Mouse (Mus musculus): ENCODE results near the gene Prm1.
"Not testable (repeated sequence)": the region's sequence is repeated elsewhere in the genome, so short reads cannot be mapped to it uniquely, and the experiment has no call there.

Gene Prm1

DNA sequence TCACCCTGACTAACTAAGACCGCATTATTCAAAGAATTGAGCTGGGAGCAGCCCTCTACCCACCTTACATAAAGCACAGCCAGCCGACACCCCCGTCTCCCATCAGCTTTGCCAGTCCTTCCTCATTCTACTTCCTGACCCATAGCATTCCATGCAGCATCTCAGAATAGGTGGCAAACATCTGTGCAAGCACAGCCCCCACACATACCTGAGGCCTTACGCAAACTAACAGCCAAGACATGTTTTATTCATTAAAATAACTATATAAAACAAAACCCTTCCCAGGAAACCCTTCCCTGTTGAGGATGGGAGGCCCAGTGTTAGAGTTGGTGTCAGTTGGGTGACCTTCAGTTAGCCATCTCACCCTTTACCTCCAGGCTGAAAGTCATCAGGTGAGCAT lies 20.2 kb upstream of the Prm1 start:
- in situ Hi-C loops (cut with MboI, MseI): no loop called here

DNA sequence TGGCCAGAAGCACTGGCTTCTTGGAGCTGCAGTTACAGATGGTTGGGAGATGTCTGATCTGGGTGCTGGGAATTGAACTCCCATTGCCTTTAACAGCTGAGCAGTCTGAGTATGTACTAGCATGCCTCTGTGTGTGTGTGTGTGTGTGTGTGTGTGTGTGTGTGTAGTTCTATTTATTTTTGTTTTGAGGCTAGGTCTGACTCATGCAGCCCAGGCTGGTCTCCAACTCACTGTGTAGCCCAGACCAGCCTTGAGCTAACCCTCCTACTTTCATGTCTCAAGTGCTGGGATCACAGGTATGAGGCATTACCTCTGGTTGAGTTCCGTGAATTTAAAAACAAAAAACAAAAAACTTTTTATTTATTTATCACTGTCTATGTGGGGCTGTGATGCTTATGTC lies 18.9 kb upstream of the Prm1 start:
- in situ Hi-C loops (cut with MboI, MseI): no loop called here

DNA sequence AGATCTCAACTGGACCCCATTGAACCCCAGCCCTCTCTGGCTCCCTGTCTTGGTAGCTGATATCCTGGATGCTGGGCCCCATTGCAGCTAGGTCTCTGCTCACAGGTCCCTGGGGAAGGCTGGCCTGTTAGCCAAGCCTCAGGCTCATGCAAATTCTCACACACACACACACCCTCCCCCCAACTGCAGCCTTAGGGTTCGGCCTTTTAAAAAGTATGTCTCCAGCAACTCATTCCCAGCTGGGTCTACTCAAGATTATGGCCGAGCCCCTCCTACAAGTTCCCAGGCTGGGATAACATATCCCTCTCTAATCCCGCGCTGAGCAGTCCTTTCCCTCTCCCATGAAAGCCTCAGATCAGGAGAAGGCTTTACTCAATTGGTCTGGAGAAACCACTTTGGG lies 15.7 kb upstream of the Prm1 start:
- in situ Hi-C loops (cut with MboI, MseI): no loop called here

DNA sequence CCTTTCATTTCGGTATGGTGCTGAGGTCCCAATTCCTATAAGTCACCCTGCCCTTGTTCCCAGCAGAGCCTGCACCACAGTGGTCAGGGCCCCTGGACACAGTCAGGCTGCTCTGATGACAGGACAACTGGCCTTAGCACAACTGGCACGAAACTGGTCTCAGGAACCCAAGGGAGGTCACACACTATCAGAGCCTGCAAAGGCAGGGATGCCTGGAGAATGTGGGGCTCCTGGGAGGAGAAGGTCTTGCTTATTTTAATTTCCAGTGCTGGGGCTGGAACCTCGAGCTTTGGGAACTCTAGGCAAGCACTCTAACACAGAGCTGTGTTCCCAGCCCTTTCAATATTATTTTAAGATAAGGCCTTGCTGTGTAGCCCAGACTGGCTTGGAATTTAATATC lies 14.3 kb upstream of the Prm1 start:
- in situ Hi-C loops (cut with MboI, MseI): no loop called here

DNA sequence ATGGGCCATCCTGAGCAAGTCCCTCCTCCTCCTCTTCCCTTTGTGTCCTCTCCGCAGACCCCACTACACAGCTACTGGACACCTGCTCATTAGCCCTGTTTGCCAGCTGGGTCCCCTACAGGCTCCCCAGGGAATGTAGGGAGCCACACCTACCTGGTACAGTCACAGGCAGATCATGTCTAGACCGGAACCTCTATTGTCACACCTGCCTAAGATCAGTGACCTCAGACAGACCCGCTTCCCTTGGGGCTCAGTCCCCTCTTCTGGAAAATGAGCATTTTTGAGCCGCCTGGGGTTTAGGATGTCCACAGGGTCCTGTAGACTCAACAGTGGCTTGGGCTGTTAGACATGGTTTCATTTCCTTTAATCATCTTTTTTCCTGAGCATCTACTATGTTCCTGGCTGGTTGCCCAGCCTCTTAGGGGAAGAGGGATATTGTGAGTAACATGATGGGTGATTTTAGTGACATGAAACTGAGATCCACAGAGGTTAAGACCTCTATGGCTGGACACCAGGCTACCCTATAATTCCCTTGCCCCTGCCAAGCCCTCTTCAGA lies 13.0 kb upstream of the Prm1 start:
- in situ Hi-C loops (cut with MboI, MseI): no loop called here

DNA sequence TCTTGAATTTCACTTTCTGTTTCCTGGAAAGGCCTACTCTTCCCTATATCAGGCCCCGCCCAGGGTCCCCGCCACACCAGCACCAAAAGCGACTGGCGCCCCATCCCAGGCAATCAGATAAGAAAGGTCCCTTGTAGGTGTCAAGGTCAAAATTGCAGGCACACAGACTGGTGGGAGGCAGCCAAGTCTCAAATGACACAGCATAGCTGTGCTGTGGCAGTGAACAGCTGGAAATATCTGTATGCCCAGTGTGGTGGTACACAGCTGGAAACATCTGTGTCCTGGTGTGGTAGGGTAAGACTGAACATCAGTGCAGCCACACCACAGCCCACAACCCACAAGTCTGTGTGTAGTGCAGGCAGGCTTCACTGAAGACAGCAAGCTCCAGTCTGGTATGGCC lies 9.2 kb upstream of the Prm1 start:
- in situ Hi-C loops (cut with MboI, MseI): no loop called here

DNA sequence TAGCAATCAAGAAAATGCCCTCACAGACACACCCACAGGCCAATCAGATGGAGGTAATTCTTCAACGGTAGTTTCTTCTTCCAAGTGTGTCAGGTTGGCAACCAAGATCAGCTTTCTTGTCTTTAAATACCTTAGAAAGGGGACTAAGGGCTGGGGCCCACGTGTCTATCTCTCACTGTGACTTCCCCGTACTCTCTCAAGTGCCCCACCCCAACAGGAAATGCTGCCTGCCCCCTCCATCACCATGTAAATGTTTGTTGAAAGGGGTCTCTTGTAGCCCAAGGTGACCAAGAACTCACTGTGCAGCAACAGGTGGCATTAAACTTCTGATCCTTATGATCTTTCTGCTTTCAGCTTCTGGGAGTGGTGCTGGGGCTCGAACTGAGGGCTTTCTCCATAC lies 8.1 kb upstream of the Prm1 start:
- in situ Hi-C loops (cut with MboI, MseI): no loop called here

DNA sequence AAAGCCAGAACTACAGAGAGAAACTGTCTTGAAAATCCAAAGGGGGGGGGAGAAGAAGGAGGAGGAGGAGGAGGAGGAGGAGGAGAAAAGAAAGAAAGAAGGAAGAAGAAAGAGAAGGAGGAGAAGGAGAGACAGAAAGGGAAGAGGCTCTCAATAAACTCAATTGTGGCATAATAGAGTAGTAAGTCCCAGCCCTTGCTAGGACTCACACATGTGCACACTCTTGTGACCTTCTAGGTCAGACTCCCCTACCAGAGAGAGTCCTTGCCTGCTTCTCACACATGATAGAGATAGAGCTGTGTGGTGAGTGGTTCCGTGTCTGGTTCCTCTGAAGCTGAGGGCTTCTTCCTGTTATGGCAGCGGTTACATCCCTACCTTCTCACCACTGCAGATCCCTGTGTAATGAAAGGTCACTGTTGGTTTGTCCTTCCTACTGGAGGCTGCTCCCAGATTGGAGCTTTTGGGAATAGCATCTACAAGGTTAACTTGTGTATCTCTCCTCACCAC lies 7.3 kb upstream of the Prm1 start, which contains the start of gene Gm11172:
Gene Gm11172, plus strand, starts transcription at position 51 of the 507 bp plus-strand sequence.
- in situ Hi-C loops (cut with MboI, MseI): no loop called here

DNA sequence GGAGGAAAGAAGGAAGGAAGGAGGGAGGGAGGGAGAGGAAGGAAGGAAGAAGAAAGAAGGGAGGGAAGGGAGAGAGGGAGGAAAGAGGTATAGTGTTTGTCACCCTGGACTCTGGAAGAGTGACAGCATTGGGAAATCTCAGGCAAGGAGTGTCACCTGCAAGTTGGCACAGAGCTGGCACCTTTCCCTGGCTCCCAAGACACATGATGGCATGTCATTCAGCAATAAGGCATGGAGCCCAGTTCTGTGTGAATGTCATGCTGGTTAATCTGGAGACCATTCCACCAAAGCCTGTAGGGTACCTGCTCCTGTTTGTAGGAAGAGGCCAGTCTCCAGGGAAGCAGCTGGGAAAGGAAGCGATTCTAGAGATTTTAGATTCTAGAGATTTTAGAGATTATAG lies 4.7 kb upstream of the Prm1 start:
- in situ Hi-C loops (cut with MboI, MseI): no loop called here

DNA sequence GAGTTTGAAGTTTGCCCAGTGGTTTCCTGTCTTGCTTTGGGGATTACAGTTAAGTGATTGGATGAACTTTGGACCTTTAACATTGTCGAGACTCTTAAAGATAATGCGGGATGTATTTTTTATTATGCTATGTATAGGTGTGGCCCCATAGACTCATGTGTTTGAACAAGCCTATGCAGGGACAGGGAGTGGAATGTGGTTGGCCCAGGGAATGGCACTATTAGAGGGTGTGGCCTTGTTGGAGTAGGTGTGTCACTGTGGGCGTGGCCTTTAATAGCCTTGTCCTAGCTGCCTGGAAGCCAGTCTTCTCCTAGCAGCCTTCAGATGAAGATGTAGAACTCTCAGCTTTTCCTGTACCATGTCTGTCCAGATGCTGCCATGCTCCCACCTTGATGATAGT lies 3.2 kb downstream of the Prm1 start:
- in situ Hi-C loops (cut with MboI, MseI): not testable (repeated sequence)

DNA sequence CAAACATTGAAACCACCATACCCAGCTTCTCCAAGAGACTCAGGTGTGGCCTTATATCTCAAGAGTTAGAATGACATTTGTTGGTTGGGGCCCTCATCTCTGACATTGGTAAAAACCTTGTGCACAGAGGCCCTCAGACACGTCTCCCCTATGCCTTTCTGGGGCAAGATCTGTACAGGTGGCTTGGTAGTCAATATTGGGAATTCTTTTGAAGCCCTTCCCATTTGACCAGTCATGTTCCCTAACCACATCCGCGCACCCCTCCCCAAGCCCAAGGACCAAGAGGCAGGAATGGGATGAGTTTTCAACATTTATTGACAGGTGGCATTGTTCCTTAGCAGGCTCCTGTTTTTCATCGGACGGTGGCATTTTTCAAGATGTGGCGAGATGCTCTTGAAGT lies 9.6 kb downstream of the Prm1 start, which contains the start of gene Prm2:
Gene Prm2, minus strand, starts transcription at position 101 of the 400 bp plus-strand sequence.
- in situ Hi-C loops (cut with MboI, MseI): no loop called here

DNA sequence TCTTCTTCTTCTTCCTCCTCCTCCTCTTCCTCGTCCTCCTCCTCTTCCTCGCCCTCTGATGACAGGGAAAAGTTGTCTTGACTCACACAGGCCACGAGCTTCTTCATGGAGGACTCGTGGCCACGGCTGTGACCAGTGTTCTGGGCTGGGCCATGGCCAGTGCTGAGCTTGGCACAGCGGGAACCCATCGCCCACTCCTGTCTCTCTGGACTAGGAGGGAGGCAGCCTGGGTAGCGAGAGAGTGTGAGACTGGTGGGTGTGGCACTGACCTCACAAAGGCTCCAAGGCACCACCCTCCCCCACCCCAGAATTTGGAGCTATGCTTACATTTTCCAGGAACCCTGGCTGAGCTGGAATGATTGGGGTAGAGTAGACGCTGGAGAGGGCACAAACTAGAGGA lies 14.9 kb downstream of the Prm1 start, which contains the start of gene Prm3:
Gene Prm3, minus strand, starts transcription at position 213 of the 400 bp plus-strand sequence.
- in situ Hi-C loops (cut with MboI, MseI): loop anchor here (5.0 kb wide), 1 partner anchor 77 kb away; no protein-coding TSS in a partner anchor

DNA sequence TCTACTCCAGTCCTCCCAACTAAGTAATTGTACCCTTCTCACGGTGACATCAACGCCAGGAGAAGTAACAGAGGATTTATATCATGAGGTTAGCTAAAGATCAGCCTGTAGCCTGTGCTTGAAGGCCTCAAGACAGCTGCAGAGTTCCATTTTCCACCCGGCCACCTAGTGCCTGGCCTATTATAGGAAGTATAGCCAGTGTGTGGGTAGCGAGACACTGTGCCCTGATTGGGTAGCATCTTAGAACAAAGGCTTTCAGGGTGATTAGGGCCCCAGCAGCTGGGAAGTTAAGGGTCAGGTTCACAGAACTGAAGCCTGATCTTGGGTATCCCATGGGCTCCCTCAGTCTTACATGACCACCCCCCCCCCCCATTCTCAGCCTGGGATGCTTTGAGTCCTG lies 16.8 kb downstream of the Prm1 start:
- in situ Hi-C loops (cut with MboI, MseI): loop anchor here (5.0 to 10.0 kb wide), 2 partner anchors 46 to 222 kb away; partner anchors contain the start of gene Rmi2

DNA sequence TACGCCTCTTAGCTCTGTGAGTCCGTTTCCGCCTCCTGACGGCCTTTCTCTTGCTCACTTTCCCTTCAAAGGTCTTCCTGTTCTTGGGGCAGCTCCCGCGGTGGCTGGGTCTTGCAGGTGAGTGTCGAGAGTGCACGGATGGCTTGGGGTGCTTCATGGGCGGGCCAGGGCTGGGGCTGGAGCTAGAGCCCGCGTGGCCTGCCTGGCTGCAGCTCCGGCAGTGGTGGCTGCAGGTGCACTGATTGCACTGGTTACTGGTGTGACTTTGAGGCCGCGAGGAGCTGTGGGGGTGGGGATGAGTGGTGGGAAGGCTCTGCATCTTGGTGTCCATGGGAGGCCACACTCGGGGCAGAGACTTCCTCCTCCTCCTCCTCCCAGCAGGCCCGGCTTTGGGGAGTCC lies 17.4 kb downstream of the Prm1 start, which contains the start of gene Tnp2:
Gene Tnp2, minus strand, starts transcription at position 390 of the 400 bp plus-strand sequence.
- in situ Hi-C loops (cut with MboI, MseI): loop anchor here (5.0 to 10.0 kb wide), 2 partner anchors 47 to 221 kb away; partner anchors contain the start of gene Rmi2

DNA sequence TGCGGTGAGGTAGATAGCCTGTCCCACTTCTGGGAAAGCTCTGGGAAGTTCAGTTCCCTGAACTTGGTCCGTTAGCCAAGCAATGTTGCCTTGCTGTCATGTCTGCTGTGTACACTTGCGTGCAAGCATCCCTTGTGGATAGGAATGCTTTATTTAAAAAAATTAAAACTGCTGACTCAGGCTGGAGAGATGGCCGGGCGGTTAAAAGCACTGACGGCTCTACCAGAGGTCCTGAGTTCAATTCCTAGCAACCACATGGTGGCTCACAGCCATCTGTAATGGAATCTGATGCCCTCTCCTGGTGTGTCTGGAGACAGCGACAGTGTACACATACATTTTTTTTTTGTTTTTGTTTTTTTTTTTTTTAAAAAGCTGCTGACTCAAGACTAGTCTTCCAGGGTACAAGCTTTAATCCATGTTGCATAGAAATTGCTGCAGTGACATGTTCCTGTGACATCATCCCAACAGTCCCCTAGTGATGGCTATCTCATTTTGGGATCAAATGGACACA lies 18.0 kb downstream of the Prm1 start:
- in situ Hi-C loops (cut with MboI, MseI): loop anchor here (5.0 to 10.0 kb wide), 2 partner anchors 47 to 220 kb away; partner anchors contain the start of gene Rmi2

DNA sequence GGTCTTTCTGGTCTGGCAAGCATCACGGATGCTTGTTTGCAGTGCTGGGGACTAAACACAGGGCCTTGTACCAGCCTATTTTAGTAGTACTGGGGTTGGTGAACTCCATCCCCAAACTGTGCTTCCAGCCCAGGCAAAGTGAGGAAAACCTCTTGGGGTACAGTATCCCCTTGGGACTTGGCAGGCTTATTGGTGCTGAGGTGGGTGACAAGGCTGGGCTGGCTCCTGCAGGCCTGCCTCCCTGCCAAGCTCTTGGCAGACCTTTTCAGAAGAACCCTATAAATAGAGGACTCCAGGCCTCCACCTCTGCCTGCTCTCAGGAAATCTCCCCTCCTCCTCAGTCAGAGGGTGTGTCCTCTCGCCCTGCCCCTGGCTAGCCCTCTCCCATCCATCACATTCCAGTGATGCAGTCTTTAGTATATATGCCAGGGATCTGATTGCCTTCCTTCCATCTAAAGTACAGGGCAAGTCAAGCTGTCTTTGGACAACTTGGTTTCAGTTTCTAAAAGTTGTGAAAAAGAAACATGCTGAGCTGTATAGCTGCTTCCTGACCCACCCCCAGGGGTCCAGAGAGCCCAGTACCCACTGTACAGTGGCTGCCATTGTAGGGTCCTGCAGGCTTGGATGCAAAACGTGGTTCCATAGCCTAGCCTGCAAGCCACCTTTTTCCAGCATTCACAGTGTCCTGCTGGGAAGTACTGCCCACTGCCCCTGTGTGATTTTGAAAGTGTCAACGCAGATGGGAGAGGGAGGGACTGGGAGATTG lies 18.7 kb downstream of the Prm1 start:
- in situ Hi-C loops (cut with MboI, MseI): loop anchor here (5.0 to 10.0 kb wide), 2 partner anchors 48 to 220 kb away; partner anchors contain the start of gene Rmi2

DNA sequence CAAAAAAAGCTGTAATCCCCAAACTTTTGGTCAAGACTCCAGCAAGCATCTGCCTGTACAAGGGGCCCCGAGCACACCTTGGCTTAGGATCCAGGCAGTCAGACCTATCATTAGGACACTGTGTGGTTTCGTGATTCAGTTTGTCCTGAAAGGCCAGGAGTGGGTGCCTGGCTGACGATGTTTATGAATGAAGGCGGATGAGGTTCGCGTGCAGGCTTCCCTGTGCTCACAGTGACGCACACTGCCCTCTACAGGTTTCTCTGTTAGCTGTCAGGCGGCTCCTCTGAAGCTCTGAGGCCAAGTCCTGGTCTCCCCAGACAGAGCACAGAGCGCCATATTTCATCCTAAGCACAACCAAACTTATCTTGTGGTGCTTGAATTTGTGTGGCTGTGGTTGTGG lies 19.4 kb downstream of the Prm1 start:
- in situ Hi-C loops (cut with MboI, MseI): loop anchor here (5.0 to 10.0 kb wide), 2 partner anchors 49 to 219 kb away; partner anchors contain the start of gene Rmi2

DNA sequence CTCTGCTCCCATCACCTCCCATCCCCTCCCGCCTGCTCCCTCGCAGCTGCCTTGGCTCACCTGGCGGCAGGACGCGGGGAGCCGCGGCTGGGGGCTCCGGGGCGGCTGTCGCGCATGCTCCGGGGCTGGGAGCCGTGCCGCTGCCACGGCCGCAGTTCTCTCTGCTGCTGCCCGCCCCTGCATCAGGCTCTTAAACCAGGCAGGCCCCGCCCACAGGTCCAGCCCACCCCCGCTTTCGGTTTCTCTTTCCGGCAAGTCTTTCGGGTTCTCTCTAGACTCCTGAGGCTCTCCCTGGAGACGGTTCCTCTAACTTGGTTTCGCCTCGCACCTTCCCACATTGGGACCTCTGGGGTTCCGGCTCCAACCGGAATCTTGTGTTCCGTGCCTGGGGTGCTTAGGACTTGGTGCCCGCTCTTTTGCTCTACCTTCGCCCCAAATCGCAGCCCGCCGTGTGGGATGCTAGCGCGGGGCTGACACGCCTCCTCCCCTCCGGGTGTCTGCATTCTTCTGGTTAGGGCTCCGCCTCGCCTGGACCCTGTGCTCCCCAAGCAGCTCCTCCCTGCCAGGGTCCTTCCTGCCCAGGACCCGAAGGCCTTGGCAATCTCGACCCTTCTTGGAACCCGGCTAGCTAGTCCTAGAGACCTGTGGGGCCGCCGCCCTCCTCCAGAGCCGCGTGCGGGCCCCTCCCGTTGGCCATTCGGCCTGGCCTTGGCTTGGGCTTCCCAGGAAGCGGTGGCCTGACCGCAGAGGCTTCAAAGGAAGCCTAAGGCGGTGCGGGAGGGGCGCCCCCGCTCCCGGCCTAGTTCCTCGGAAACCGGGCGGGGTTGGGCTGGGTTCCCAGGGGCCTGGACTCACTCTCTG lies 20.0 kb downstream of the Prm1 start, which contains the start of gene Socs1:
Gene Socs1, minus strand, starts transcription at position 166 of the 861 bp plus-strand sequence.
- in situ Hi-C loops (cut with MboI, MseI): loop anchor here (5.0 to 10.0 kb wide), 2 partner anchors 49 to 218 kb away; partner anchors contain the start of gene Rmi2

DNA sequence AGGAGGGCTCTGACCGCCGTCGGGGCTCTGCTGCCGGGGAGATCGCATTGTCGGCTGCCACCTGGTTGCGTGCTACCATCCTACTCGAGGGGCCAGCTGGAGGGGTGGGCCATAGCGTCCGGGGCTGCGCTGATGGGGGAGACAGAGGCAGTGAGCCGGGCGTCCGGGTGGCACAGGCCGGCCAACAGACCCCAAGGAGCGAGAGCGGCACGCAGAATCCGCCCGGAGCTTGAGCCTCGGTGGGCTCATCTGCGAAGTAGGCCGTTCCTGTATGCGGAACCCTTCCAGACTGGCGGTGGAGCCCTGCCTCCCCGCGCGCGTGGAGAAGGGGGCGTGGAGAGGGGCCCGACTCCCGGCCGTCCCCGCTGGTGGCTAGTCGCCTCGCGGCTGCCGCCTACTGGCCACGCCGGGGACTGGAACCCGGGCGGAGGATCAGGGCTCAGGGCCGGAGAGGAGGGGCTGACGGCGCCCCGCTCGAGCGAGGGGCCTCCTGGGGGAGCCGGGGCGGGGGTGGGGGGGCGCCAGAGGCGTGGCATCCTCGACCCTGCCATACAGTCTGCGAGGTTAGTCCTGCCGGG lies 20.8 kb downstream of the Prm1 start:
- in situ Hi-C loops (cut with MboI, MseI): loop anchor here (5.0 to 10.0 kb wide), 2 partner anchors 50 to 218 kb away; partner anchors contain the start of gene Rmi2
